Comparison of ENCODE assay signal across 20 mouse cellular contexts in the genomic region with DNA sequence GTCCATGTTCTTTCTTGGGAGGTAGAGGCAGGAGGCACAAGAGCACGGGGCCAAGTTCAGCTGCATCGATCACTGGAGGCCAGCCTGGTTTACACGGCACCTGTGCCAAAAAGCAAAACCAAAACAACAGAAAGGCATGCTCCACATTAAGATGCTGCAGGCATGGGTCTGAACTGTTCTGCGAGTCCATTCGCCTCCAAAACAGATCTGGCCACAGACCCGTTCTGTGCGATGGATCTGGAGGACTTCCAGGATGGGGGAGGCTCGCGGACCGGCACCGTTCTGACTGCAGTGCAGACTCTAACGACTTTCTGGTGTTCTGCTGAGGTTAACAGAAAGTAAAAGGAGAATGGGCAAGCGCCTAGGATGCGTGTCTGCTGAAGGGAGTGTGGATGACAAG. TPM values are rescaled to one million over a fixed set of nuclear protein-coding genes. Genes with fewer than 3 reads are reported as not detected.
DNase-seq lines count a peak whose midpoint lies in the region; ATAC-seq and TF ChIP-seq lines count a peak whose summit lies in the region.
"Had no signal": no experiment of that assay in that cellular context is flagged by ENCODE, and none has a peak within 500 bp of the region (broad histone marks: within the 10 kb centered on the region; RNA-seq: fewer than 3 reads in every experiment).

No protein-coding gene starts in this region.

- TF ChIP-seq CTCF in brain, embryonic 14.5 days (IDR thresholded peaks at IDR 0.05; ENCODE audit: borderline replicate concordance, extremely low read depth, insufficient read depth, insufficient read length), result no peak

- peak overlapping the region; percentile 11; the same call in 1 of the 2 replicates for H3K4me2 ChIP-seq in hindbrain, embryonic 16.5 days (ENCODE audit: low read length)
- no peak overlapping the region for H3K4me2 ChIP-seq in hindbrain, embryonic 12.5 days (replicated peaks)
- no peak overlapping the region for H3K4me2 ChIP-seq in midbrain, embryonic 15.5 days
- H3K4me2 ChIP-seq: heart, embryonic 15.5 days; liver, embryonic 12.5 days; midbrain, embryonic 12.5 days had no signal

- H3K4me3 ChIP-seq in hindbrain, embryonic 16.5 days (ENCODE audit: low read length), result no peak overlapping the region
- H3K4me3 ChIP-seq in hindbrain, embryonic 12.5 days, result no peak overlapping the region
- no peak overlapping the region for H3K4me3 ChIP-seq in midbrain, embryonic 15.5 days
- no peak overlapping the region for H3K4me3 ChIP-seq in midbrain, embryonic 10.5 days
- H3K4me3 ChIP-seq: erythroblast, embryonic 14.5 days; heart, embryonic 15.5 days; left cerebral cortex, adult 2 months; limb, embryonic 10.5 days; liver, embryonic 12.5 days; midbrain, embryonic 12.5 days had no signal

- no peak for TF ChIP-seq POLR2A in brain, embryonic 14.5 days (IDR thresholded peaks at IDR 0.05; ENCODE audit: borderline replicate concordance, extremely low read depth, insufficient read depth, insufficient read length, poor library complexity, severe bottlenecking)

- WGBS in hindbrain, embryonic 16.5 days, result 49% methylated on average over 14 of the region's 14 CpGs
- WGBS in hindbrain, embryonic 12.5 days, result 81% methylated on average over 14 of the region's 14 CpGs
- WGBS in midbrain, embryonic 15.5 days, result 74% methylated on average over 14 of the region's 14 CpGs
- 88% methylated on average over 14 of the region's 14 CpGs for WGBS in midbrain, embryonic 10.5 days

- no peak overlapping the region for H3K9ac ChIP-seq in hindbrain, embryonic 16.5 days (ENCODE audit: low read depth, low read length)
- no peak overlapping the region for H3K9ac ChIP-seq in hindbrain, embryonic 12.5 days
- no peak overlapping the region for H3K9ac ChIP-seq in midbrain, embryonic 15.5 days
- H3K9ac ChIP-seq: heart, embryonic 15.5 days; liver, embryonic 12.5 days; midbrain, embryonic 12.5 days had no signal

- peak; percentile 74 for ATAC-seq in hindbrain, embryonic 16.5 days
- ATAC-seq in hindbrain, embryonic 12.5 days (ENCODE audit: low FRiP score), result no peak
- ATAC-seq in midbrain, embryonic 15.5 days (replicated peaks), result no peak
- ATAC-seq: liver, embryonic 12.5 days had no signal

- H3K27ac ChIP-seq in hindbrain, embryonic 16.5 days (ENCODE audit: low read depth, low read length), result peak overlapping the region; percentile 16
- H3K27ac ChIP-seq in hindbrain, embryonic 12.5 days, result no peak overlapping the region
- 0 out of 2 replicates have a peak overlapping the region, but pooled peaks have one; percentile 7 for H3K27ac ChIP-seq in midbrain, embryonic 15.5 days
- no peak overlapping the region for H3K27ac ChIP-seq in midbrain, embryonic 10.5 days (replicated peaks)
- H3K27ac ChIP-seq: heart, embryonic 15.5 days; limb, embryonic 10.5 days; liver, embryonic 12.5 days; macrophage; midbrain, embryonic 12.5 days had no signal

- no peaks in the 10 kb centered on the region for H3K36me3 ChIP-seq in hindbrain, embryonic 16.5 days (ENCODE audit: control insufficient read depth, insufficient read depth, low read length)
- H3K36me3 ChIP-seq in hindbrain, embryonic 12.5 days, result no peaks in the 10 kb centered on the region
- H3K36me3 ChIP-seq in midbrain, embryonic 15.5 days (replicated peaks), result no peaks in the 10 kb centered on the region
- no peaks in the 10 kb centered on the region for H3K36me3 ChIP-seq in midbrain, embryonic 10.5 days
- H3K36me3 ChIP-seq: heart, embryonic 15.5 days; limb, embryonic 10.5 days; liver, embryonic 12.5 days; midbrain, embryonic 12.5 days had no signal

- peaks cover 25% of the 10 kb centered on the region for H3K4me1 ChIP-seq in hindbrain, embryonic 16.5 days (ENCODE audit: control insufficient read depth, insufficient read depth, low read depth, low read length)
- peaks cover 28% of the 10 kb centered on the region for H3K4me1 ChIP-seq in hindbrain, embryonic 12.5 days
- H3K4me1 ChIP-seq in midbrain, embryonic 15.5 days, result peaks cover 32% of the 10 kb centered on the region
- peaks cover 40% of the 10 kb centered on the region for H3K4me1 ChIP-seq in midbrain, embryonic 10.5 days
- H3K4me1 ChIP-seq: liver, embryonic 12.5 days had no signal

- no peaks in the 10 kb centered on the region for H3K9me3 ChIP-seq in hindbrain, embryonic 16.5 days (ENCODE audit: control insufficient read depth, low read length)
- no peaks in the 10 kb centered on the region for H3K9me3 ChIP-seq in hindbrain, embryonic 12.5 days (replicated peaks)
- no peaks in the 10 kb centered on the region for H3K9me3 ChIP-seq in midbrain, embryonic 15.5 days
- H3K9me3 ChIP-seq in midbrain, embryonic 10.5 days (replicated peaks), result no peaks in the 10 kb centered on the region
- H3K9me3 ChIP-seq: heart, embryonic 15.5 days; limb, embryonic 10.5 days; liver, embryonic 12.5 days; midbrain, embryonic 12.5 days had no signal

- DNase-seq in cerebellum, postnatal 10 days, result peak; percentile 60 to 61
- no peak for DNase-seq in cerebellum, adult 9-10 months
- no peak for DNase-seq in midbrain, embryonic 10.5 days (ENCODE audit: low spot score)
- DNase-seq in brain, embryonic 14.5 days (ENCODE audit: low read depth), result peak; percentile 65
- DNase-seq: kidney, postnatal 10 days; right cerebral cortex, postnatal 25 days; thymus, postnatal 4 days had no signal

- H3K27me3 ChIP-seq in hindbrain, embryonic 16.5 days (replicated peaks; ENCODE audit: control insufficient read depth, insufficient read depth, low read length), result peaks cover 21% of the 10 kb centered on the region
- peaks cover 74% of the 10 kb centered on the region for H3K27me3 ChIP-seq in hindbrain, embryonic 12.5 days
- H3K27me3 ChIP-seq in midbrain, embryonic 15.5 days (replicated peaks), result peaks cover 69% of the 10 kb centered on the region
- peaks cover 100% of the 10 kb centered on the region for H3K27me3 ChIP-seq in midbrain, embryonic 10.5 days (ENCODE audit: low read depth, poor library complexity, severe bottlenecking)

RNA-seq across cellular contexts. Expression of a gene that starts 52.3 kb away (rescaled TPM):
- polyA plus RNA-seq in hindbrain, embryonic 16.5 days (2015; fragmentation: Nextera tagmentation; extraction: Ambion mirVana), result 0.08 TPM in 1 of 2 replicates, not detected in the other
- 0.12 TPM in 1 of 2 replicates, not detected in the other for polyA plus RNA-seq in hindbrain, embryonic 12.5 days (2016; fragmentation: Nextera tagmentation; extraction: Ambion mirVana)
- 0.09 and 0.15 TPM in 2 replicates for polyA plus RNA-seq in midbrain, embryonic 15.5 days (2015; fragmentation: Nextera tagmentation; extraction: Ambion mirVana)
- polyA plus RNA-seq in midbrain, embryonic 10.5 days (2016; fragmentation: Nextera tagmentation; extraction: Ambion mirVana), result not detected in 2 replicates
- 0.11 and 0.29 TPM in 2 replicates for polyA plus RNA-seq in brain, embryonic 14.5 days (2012; rRNA removed)
- polyA plus RNA-seq: adrenal gland, adult 2 months; embryonic facial prominence, embryonic 11.5 days; erythroblast, embryonic 14.5 days; heart, embryonic 15.5 days; limb, embryonic 10.5 days; liver, embryonic 12.5 days; macrophage; neural tube, embryonic 11.5 days had no signal

Comparison
In these comparisons a context has a peak if more than half of its experiments do, and no peak if none do; other contexts are left out.
1. DNase-seq: peak in cerebellum, postnatal 10 days (2 of 2) and brain, embryonic 14.5 days (single experiment); none in cerebellum, adult 9-10 months (single experiment) and midbrain, embryonic 10.5 days (single experiment).
2. H3K27ac ChIP-seq: peak in hindbrain, embryonic 16.5 days (single experiment) and midbrain, embryonic 15.5 days (single experiment); none in hindbrain, embryonic 12.5 days (single experiment) and midbrain, embryonic 10.5 days (single experiment).